Mouse (Mus musculus): ENCODE data around the gene Mpp2.

- TF ChIP-seq POU5F1 (IDR thresholded peaks at IDR 0.05; ENCODE audit: borderline replicate concordance, low read length): no peak
- no peak for TF ChIP-seq CTCF (conservative IDR thresholded peaks at IDR 0.05; ENCODE audit: low read length)
- TF ChIP-seq NANOG (IDR thresholded peaks at IDR 0.05; ENCODE audit: borderline replicate concordance, low read length): no peak
These were observed 8.1 kb upstream of the Mpp2 start for GRCm38 (mm10) chr11:102096446-102096845.

Measured in E14TG2a.4 (cell line).